8 mouse cellular contexts compared by ENCODE assay signal in genomic region chr4:138216200-138216890, GRCm38 (mm10). TPM values are rescaled to one million over a fixed set of nuclear protein-coding genes. Genes with fewer than 3 reads are reported as not detected.
DNase-seq lines count a peak whose midpoint lies in the region; ATAC-seq and TF ChIP-seq lines count a peak whose summit lies in the region.

TSS of gene Hp1bp3 (plus strand) at chr4:138216296.

- peak within 1 kb of the TSS; percentile 97 for H3K27ac ChIP-seq in embryonic facial prominence, embryonic 11.5 days (replicated peaks; ENCODE audit: low read depth, low read length)
- peak within 1 kb of the TSS; percentile 100 for H3K27ac ChIP-seq in intestine, postnatal 0 days (ENCODE audit: low read depth, low read length)
- H3K27ac ChIP-seq in midbrain, embryonic 10.5 days (replicated peaks): peak within 1 kb of the TSS; percentile 99

- intact Hi-C loops in left cerebral cortex, postnatal 36 days (cut with DNase I): no loop called here

- H3K9me3 ChIP-seq in embryonic facial prominence, embryonic 11.5 days (replicated peaks; ENCODE audit: control insufficient read depth, low read length): no peaks in the 10 kb centered on the region
- no peaks in the 10 kb centered on the region for H3K9me3 ChIP-seq in intestine, postnatal 0 days (ENCODE audit: control insufficient read depth)
- no peaks in the 10 kb centered on the region for H3K9me3 ChIP-seq in midbrain, embryonic 10.5 days (replicated peaks)

- peak within 1 kb of the TSS; percentile 91 for H3K4me3 ChIP-seq in embryonic facial prominence, embryonic 11.5 days (ENCODE audit: low read depth, low read length)
- H3K4me3 ChIP-seq in intestine, postnatal 0 days (ENCODE audit: low read depth, low read length): peak within 1 kb of the TSS; percentile 94
- peak within 1 kb of the TSS; percentile 87 for H3K4me3 ChIP-seq in midbrain, embryonic 10.5 days

- DNase-seq in right cerebral cortex, adult 18-20 months: peak; percentile 79
- no peak for DNase-seq in right cerebral cortex, postnatal 25 days
- peak; percentile 84 for DNase-seq in embryonic facial prominence, embryonic 11.5 days (ENCODE audit: low spot score)
- DNase-seq in left cerebral cortex, postnatal 36 days (ENCODE audit: low spot score in 2 of 2): peak in 1 of 2 experiments; percentile 80
- DNase-seq in midbrain, embryonic 10.5 days (ENCODE audit: low spot score): peak; percentile 86
- peak; percentile 57 for DNase-seq in skeletal muscle tissue, adult 2 months (ENCODE audit: low read depth, low spot score)

- WGBS in embryonic facial prominence, embryonic 11.5 days: under 1% methylated on average over 35 of the region's 84 CpGs
- WGBS in intestine, postnatal 0 days: under 1% methylated on average over 72 of the region's 84 CpGs
- WGBS in midbrain, embryonic 10.5 days: under 1% methylated on average over 82 of the region's 84 CpGs

- H3K9ac ChIP-seq in embryonic facial prominence, embryonic 11.5 days (replicated peaks; ENCODE audit: low read length): peak within 1 kb of the TSS; percentile 96
- H3K9ac ChIP-seq in intestine, postnatal 0 days (ENCODE audit: low read depth, low read length): peak within 1 kb of the TSS; percentile 99

- H3K4me2 ChIP-seq in embryonic facial prominence, embryonic 11.5 days (ENCODE audit: low read depth, low read length): peak within 1 kb of the TSS; percentile 68
- peak within 1 kb of the TSS; percentile 81 for H3K4me2 ChIP-seq in intestine, postnatal 0 days (replicated peaks; ENCODE audit: low read depth)

- TF ChIP-seq CTCF in intestine, postnatal 0 days (IDR thresholded peaks at IDR 0.05; ENCODE audit: low read depth): no peak

- H3K36me3 ChIP-seq in embryonic facial prominence, embryonic 11.5 days (replicated peaks; ENCODE audit: control insufficient read depth, insufficient read depth, low read depth, low read length): no peaks in the 10 kb centered on the region
- H3K36me3 ChIP-seq in intestine, postnatal 0 days (ENCODE audit: control insufficient read depth, insufficient read depth): no peaks in the 10 kb centered on the region
- peaks cover 26% of the 10 kb centered on the region for H3K36me3 ChIP-seq in midbrain, embryonic 10.5 days

- no peaks in the 10 kb centered on the region; the same call in 1 of the 2 replicates for H3K4me1 ChIP-seq in embryonic facial prominence, embryonic 11.5 days (ENCODE audit: control insufficient read depth, insufficient read depth, low read length)
- H3K4me1 ChIP-seq in intestine, postnatal 0 days (replicated peaks; ENCODE audit: control insufficient read depth, insufficient read depth, low read length): peaks cover 11% of the 10 kb centered on the region; the same call in 1 of the 2 replicates
- peaks cover 33% of the 10 kb centered on the region for H3K4me1 ChIP-seq in midbrain, embryonic 10.5 days

- H3K27me3 ChIP-seq in embryonic facial prominence, embryonic 11.5 days (ENCODE audit: control insufficient read depth, insufficient read depth, low read length): no peaks in the 10 kb centered on the region
- H3K27me3 ChIP-seq in intestine, postnatal 0 days (replicated peaks; ENCODE audit: control insufficient read depth, insufficient read depth, low read length): no peaks in the 10 kb centered on the region
- no peaks in the 10 kb centered on the region for H3K27me3 ChIP-seq in midbrain, embryonic 10.5 days (ENCODE audit: low read depth, poor library complexity, severe bottlenecking)

- ATAC-seq in embryonic facial prominence, embryonic 11.5 days (replicated peaks; ENCODE audit: insufficient number of reproducible peaks, low FRiP score, low TSS enrichment, low read depth): peak; percentile 75
- peak; percentile 54 for ATAC-seq in granulocyte monocyte progenitor cell, adult 5-6 weeks (replicated peaks; ENCODE audit: poor library complexity, severe bottlenecking)
- ATAC-seq in intestine, postnatal 0 days: peak; percentile 71

RNA-seq across cellular contexts. Expression of gene Hp1bp3, which starts in this region (rescaled TPM):
- 197 and 201 TPM in 2 replicates for polyA plus RNA-seq in embryonic facial prominence, embryonic 11.5 days (2014; fragmentation: Nextera tagmentation; extraction: Ambion mirVana)
- total RNA-seq in granulocyte monocyte progenitor cell, adult 5-6 weeks (2014; fragmentation: Nextera tagmentation): 203 and 218 TPM in 2 replicates
- 221 and 239 TPM in 2 replicates for total RNA-seq in granulocyte monocyte progenitor cell, adult 5-6 weeks (2017)
- polyA plus RNA-seq in intestine, postnatal 0 days (2015; fragmentation: Nextera tagmentation; extraction: Ambion mirVana): 75.5 and 83.4 TPM in 2 replicates
- total RNA-seq in left cerebral cortex, postnatal 36 days (2021): 100 to 1,000 TPM; 178 to 184 TPM
- 153 and 178 TPM in 2 replicates for polyA plus RNA-seq in midbrain, embryonic 10.5 days (2016; fragmentation: Nextera tagmentation; extraction: Ambion mirVana)
